Mouse (Mus musculus): Measurements from ENCODE around the gene Efhd2. TPM values are rescaled to one million over a fixed set of nuclear protein-coding genes. Genes with fewer than 3 reads are reported as not detected.

Efhd2 gene
- polyA plus RNA-seq, 1 experiment from 2014 or later: 81.6 TPM

DNA sequence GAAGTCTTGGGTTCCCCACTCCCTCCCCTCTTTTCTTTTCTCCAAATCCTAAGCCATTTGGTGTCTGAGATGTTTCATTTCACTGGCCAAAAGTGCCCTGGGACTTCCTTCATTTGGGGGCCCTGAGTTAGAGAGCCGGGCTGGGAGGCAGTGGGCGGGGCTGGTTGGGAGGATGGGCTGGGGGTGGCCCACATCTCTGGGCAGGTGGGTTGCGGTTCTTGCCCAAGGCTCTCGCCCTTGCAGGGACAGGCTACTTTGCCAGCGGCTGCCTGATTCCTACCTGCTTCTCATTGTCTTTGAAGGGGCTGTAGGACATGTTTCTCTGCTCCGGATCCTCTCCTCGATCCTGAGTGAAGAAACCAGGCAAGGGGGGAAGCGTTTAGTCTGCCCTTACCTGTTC lies 24.2 kb upstream of the Efhd2 start:
- ATAC-seq: no peak
- Histone ChIP-seq H3K4me1 (ENCODE audit: insufficient read depth, low read depth, low read length) (0 out of 2 replicates have a peak, but pooled peaks cover 3% of the 10 kb centered on the region), H3K9ac (replicated peaks; ENCODE audit: low read depth) (no peak overlapping the region), H3K9me3 (ENCODE audit: low read length) (no peaks in the 10 kb centered on the region), H3K4me2 (replicated peaks; ENCODE audit: low read depth, low read length) (no peak overlapping the region), H3K4me3 (ENCODE audit: low read depth, low read length) (no peak overlapping the region), H3K36me3 (ENCODE audit: insufficient read depth, low read length) (no peaks in the 10 kb centered on the region), H3K27me3 (replicated peaks; ENCODE audit: insufficient read depth, low read length) (no peaks in the 10 kb centered on the region; the same call in 1 of the 2 replicates), H3K27ac (ENCODE audit: low read length) (no peak overlapping the region)
- TF ChIP-seq EP300 (IDR thresholded peaks at IDR 0.05) (no peak), CTCF (IDR thresholded peaks at IDR 0.05) (no peak)
- WGBS: 81% methylated on average over 8 of the region's 8 CpGs
- no peak for DNase-seq (ENCODE audit: low spot score)

DNA sequence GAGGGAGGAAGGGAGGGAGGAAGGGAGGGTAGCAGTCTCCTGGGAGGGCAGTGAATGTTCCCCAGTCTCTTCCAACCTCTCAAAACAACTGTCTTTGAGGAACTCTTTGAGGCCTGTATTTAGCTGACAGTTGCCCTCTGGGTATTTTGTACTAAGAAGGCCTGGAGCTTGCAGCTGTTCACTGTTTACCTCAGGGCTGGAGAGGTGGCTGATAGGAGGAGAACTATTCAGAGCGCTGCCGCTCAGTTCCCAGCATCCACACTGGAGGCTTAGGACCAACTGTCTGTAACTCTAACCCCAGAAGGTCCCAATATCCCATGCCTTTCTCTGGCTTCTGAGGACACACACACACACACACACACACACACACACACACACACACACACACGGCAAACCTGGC lies 23.1 kb upstream of the Efhd2 start:
- Histone ChIP-seq H3K4me2 (replicated peaks; ENCODE audit: low read depth, low read length) (no peak overlapping the region), H3K27ac (ENCODE audit: low read length) (no peak overlapping the region), H3K27me3 (replicated peaks; ENCODE audit: insufficient read depth, low read length) (no peaks in the 10 kb centered on the region), H3K4me1 (ENCODE audit: insufficient read depth, low read depth, low read length) (0 out of 2 replicates have a peak, but pooled peaks cover 3% of the 10 kb centered on the region), H3K4me3 (ENCODE audit: low read depth, low read length) (no peak overlapping the region), H3K9me3 (ENCODE audit: low read length) (no peaks in the 10 kb centered on the region), H3K9ac (replicated peaks; ENCODE audit: low read depth) (no peak overlapping the region), H3K36me3 (ENCODE audit: insufficient read depth, low read length) (no peaks in the 10 kb centered on the region)
- peak; percentile 36 for ATAC-seq
- no peak for TF ChIP-seq CTCF (IDR thresholded peaks at IDR 0.05)
- no peak for TF ChIP-seq EP300 (IDR thresholded peaks at IDR 0.05)
- 43% methylated on average over 3 of the region's 3 CpGs for WGBS
- DNase-seq (ENCODE audit: low spot score): peak; percentile 34

DNA sequence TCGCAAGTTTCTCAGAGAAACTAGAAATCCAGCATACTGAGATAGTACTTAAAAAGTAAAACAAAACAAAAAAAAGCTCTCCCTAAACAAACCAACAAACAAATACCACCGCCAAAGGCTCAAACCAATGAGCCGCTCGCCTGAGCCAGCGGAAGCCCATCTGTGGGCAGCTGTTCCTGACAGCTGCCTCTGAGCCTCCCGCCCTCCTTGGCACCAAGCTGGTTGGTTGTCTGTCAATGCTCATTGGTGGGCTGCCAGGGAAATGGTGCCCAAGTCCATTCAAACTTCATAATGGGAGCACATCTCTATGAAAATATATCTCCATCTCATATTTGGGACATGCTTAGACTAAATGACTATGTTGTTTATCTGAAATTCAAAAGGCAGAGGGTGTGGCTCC lies 22.5 kb upstream of the Efhd2 start:
- Histone ChIP-seq H3K27me3 (replicated peaks; ENCODE audit: insufficient read depth, low read length) (no peaks in the 10 kb centered on the region), H3K27ac (ENCODE audit: low read length) (peak overlapping the region; percentile 15), H3K9ac (replicated peaks; ENCODE audit: low read depth) (no peak overlapping the region), H3K9me3 (ENCODE audit: low read length) (no peaks in the 10 kb centered on the region), H3K36me3 (ENCODE audit: insufficient read depth, low read length) (no peaks in the 10 kb centered on the region), H3K4me2 (replicated peaks; ENCODE audit: low read depth, low read length) (no peak overlapping the region), H3K4me1 (ENCODE audit: insufficient read depth, low read depth, low read length) (0 out of 2 replicates have a peak, but pooled peaks cover 3% of the 10 kb centered on the region), H3K4me3 (ENCODE audit: low read depth, low read length) (no peak overlapping the region)
- ATAC-seq (peak; percentile 60), DNase-seq (ENCODE audit: low spot score) (peak; percentile 49)
- TF ChIP-seq CTCF (IDR thresholded peaks at IDR 0.05) (no peak), EP300 (IDR thresholded peaks at IDR 0.05) (no peak)
- 62% methylated on average over 6 of the region's 6 CpGs for WGBS

DNA sequence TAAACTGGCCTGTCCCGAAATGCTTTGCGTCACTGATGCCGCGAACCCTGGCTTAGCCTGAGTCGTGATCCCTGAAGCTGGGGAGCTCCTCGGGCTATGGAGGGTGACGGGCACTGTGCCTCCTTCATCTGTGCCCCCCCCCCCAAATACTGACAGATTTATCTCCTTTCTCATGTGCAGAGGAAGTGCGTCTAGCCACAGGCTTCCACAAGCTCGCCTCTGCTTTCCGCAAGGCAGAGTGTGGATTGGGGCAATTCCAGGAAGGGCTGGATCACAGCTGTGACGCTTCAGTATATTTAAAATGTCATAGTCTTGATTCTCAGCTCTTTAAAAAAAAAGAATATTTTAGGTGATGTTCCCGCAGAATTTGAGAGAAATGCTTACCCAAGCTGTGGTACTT lies 21.1 kb upstream of the Efhd2 start:
- H3K4me3 ChIP-seq (ENCODE audit: low read depth, low read length): no peak overlapping the region
- no peaks in the 10 kb centered on the region for H3K36me3 ChIP-seq (ENCODE audit: insufficient read depth, low read length)
- H3K4me1 ChIP-seq (ENCODE audit: insufficient read depth, low read depth, low read length): 0 out of 2 replicates have a peak, but pooled peaks cover 3% of the 10 kb centered on the region
- no peak for TF ChIP-seq EP300 (IDR thresholded peaks at IDR 0.05)
- no peak for TF ChIP-seq CTCF (IDR thresholded peaks at IDR 0.05)
- H3K9ac ChIP-seq (replicated peaks; ENCODE audit: low read depth): no peak overlapping the region
- no peaks in the 10 kb centered on the region for H3K27me3 ChIP-seq (replicated peaks; ENCODE audit: insufficient read depth, low read length)
- ATAC-seq (no peak), DNase-seq (ENCODE audit: low spot score) (peak; percentile 24)
- no peak overlapping the region for H3K4me2 ChIP-seq (replicated peaks; ENCODE audit: low read depth, low read length)
- H3K27ac ChIP-seq (ENCODE audit: low read length): no peak overlapping the region
- no peaks in the 10 kb centered on the region for H3K9me3 ChIP-seq (ENCODE audit: low read length)
- 47% methylated on average over 12 of the region's 12 CpGs for WGBS

DNA sequence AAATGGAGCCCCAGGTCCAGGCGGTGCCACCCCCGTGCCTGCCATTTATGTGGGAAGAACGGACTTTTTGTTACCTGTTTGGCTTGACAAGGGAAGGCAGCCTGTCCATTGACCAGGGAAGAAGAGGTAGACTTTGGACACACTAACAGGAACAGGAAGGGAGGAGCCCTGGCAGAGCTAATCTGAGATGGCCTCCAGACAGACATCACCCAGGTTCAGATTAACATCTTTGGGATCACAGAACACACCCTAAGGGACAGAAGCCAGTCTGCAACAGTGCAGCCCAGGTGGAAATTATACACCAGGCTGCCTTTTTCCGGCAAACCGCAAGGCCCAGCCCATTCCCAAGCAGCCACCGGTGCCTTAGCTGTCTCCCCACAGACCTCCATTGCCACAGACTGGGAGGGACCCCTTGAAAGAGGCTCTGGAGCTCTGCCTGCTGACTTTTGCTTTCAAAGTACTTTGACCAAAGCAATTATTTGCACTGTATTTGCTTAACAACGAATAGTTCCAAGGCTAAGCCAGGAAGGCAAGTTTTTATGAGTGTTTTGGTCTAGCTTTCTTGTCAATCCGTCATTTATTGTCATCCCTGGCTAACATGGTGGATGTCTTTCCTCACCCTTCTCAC lies 18.6 kb upstream of the Efhd2 start:
- H3K4me1 ChIP-seq (ENCODE audit: insufficient read depth, low read depth, low read length): 0 out of 2 replicates have a peak, but pooled peaks cover 3% of the 10 kb centered on the region
- no peak for DNase-seq (ENCODE audit: low spot score)
- 74% methylated on average over 8 of the region's 8 CpGs for WGBS

DNA sequence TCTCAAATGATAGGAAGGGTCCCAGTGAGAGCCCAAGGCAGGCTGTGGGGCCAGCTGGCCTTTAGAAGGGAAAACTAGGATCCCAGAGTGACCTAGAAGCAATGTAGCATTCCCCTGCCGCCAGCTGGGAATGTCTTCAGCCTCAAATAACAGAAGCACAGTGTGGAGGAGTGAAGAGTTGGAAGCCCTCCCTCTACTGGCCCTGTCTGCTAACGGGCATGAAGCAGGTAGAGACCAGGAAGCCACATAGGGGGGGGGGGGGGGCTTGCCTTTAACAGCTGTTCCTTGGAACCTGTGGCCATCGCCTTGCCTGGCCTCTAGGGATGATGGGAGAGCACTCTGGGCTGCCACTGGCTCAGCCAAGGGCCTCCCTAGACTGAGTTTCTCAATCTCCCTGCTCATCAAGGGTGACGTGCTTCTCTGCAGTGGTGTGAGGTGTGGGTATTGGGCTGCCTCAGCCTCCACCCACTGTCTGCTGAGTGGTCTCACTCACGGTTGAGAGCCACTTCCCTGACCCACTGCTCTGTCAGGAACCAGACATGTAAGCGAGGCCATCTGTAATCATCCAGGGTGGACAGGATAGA lies 11.8 kb upstream of the Efhd2 start:
- peak; percentile 53 for ATAC-seq
- no peaks in the 10 kb centered on the region for H3K27me3 ChIP-seq (replicated peaks; ENCODE audit: insufficient read depth, low read length)
- H3K4me3 ChIP-seq (ENCODE audit: low read depth, low read length): no peak overlapping the region
- no peak overlapping the region for H3K27ac ChIP-seq (ENCODE audit: low read length)
- peaks cover 5% of the 10 kb centered on the region; the same call in 1 of the 2 replicates for H3K4me1 ChIP-seq (ENCODE audit: insufficient read depth, low read depth, low read length)
- no peaks in the 10 kb centered on the region for H3K36me3 ChIP-seq (ENCODE audit: insufficient read depth, low read length)
- TF ChIP-seq EP300 (IDR thresholded peaks at IDR 0.05): no peak
- no peak for TF ChIP-seq CTCF (IDR thresholded peaks at IDR 0.05)
- DNase-seq (ENCODE audit: low spot score): no peak
- 37% methylated on average over 5 of the region's 6 CpGs for WGBS
- H3K9me3 ChIP-seq (ENCODE audit: low read length): no peaks in the 10 kb centered on the region
- no peak overlapping the region for H3K4me2 ChIP-seq (replicated peaks; ENCODE audit: low read depth, low read length)
- H3K9ac ChIP-seq (replicated peaks; ENCODE audit: low read depth): no peak overlapping the region

More for the DNA sequence above, 18.6 kb upstream of the Efhd2 start:
- Histone ChIP-seq H3K36me3 (ENCODE audit: insufficient read depth, low read length) (no peaks in the 10 kb centered on the region), H3K27me3 (replicated peaks; ENCODE audit: insufficient read depth, low read length) (no peaks in the 10 kb centered on the region), H3K9ac (replicated peaks; ENCODE audit: low read depth) (no peak overlapping the region), H3K4me2 (replicated peaks; ENCODE audit: low read depth, low read length) (no peak overlapping the region), H3K4me3 (ENCODE audit: low read depth, low read length) (no peak overlapping the region), H3K27ac (ENCODE audit: low read length) (no peak overlapping the region), H3K9me3 (ENCODE audit: low read length) (no peaks in the 10 kb centered on the region)
- TF ChIP-seq EP300 (IDR thresholded peaks at IDR 0.05): no peak
- no peak for TF ChIP-seq CTCF (IDR thresholded peaks at IDR 0.05)
- ATAC-seq: no peak

All from lung, postnatal 0 days (tissue).